Mouse (Mus musculus): Measurements from ENCODE around the gene Trim17. TPM values are rescaled to one million over a fixed set of nuclear protein-coding genes. Genes with fewer than 3 reads are reported as not detected.

The Trim17 gene
- total RNA-seq, 2 experiments from 2014 or later, result not detected

DNA sequence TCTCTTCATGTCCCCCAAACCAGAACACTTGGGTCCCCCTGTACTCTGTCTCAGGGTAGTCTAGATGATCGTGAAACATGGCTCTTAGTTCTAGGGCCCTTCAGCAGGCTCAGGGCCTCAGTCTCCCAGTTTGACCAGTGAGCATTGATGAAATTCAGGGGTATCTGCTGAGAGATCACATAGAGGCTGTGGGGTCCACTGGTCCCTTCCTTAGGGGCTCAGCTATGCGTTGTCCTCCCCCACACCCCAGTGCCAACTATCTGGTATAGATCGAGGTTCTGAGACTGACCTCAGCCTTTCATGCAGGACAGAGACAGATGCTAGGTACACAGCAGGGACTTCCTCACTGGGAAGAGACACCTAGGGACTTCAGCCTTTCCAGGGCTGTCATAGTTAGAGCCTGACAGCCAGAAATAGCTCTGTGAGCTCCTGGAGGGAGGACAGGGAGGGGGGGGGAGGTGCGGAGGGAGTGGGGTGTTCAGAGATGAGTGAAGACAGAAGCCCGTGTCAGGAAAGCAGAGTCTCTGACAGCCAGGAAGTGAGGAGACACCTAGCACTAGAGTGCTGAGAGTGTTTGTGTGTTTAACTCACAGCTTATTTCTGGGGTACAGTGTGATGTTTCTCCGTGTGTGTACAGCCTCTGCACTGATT lies 29.3 kb downstream of the Trim17 start:
- ATAC-seq (replicated peaks; ENCODE audit: low FRiP score, low TSS enrichment, poor library complexity, severe bottlenecking), result no peak

DNA sequence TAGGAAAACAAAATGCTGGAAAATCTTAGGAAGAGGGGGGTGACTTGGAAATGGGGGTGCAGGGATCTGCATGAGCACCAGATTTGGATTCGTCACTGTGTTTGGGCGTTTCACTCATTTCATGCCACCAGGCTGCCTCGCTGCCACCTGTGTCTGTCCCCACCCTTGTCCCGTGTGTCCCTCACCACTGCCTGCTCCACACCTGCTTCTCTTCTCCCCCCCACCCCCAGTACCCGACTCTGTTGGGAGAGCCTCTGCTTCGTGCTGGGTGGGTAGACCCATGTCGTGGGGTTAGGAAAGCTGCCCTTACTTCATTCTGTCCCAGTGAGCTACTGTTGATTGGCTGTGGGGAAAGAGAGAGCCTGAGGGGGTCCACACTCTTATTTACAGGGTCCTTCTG lies 30.2 kb downstream of the Trim17 start:
- no peak for ATAC-seq (replicated peaks; ENCODE audit: low FRiP score, low TSS enrichment, poor library complexity, severe bottlenecking)

DNA sequence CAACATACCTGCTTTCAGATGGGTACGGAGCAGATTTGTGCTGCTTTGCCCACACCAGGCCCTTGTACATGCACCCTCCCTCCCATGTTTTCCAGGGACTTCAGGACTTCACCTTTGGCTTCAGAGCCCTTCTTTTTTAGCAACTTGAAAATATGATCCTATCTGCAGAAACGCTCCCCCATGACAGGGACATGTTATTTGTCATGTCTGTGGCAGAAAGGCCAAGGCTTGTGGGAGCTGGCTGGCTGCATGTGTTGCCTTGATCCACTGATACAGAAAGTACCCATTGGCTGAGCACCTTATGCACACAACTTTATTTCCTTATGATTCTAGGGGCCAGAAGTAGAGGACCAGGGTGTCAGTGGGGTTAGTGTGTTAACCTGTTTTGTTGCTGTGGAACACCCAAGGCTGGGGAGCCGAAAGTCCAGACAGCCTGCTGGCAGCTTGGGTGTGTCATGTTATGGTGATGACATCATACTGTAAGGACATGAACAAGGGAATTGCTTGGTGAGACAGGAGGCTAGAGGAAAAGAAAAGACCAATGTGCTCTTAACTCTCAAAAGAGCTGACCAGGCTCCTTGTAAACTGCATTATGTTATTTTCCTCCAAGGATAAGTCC lies 30.9 kb downstream of the Trim17 start:
- no peak for ATAC-seq (replicated peaks; ENCODE audit: low FRiP score, low TSS enrichment, poor library complexity, severe bottlenecking)

DNA sequence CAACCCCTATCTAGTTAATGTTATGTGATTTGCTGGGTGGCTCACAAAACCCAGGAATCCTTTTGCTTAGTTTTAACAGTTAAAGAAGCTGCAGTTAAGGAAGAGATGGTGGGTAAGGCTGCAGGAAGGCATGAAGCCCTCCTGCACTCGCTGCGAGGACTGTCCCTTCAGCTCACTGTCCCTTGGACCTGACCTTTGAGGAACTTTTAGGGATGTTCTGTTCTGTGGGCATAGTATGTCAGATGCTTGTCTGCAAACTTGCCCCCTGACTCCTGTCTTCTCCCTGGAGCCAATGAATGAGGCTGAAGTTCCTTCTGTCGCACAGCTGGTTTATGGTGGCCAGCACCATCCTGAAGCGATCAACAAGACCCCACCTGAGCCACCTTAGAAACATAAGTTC lies 34.7 kb downstream of the Trim17 start:
- no peak for ATAC-seq (replicated peaks; ENCODE audit: low FRiP score, low TSS enrichment, poor library complexity, severe bottlenecking)

DNA sequence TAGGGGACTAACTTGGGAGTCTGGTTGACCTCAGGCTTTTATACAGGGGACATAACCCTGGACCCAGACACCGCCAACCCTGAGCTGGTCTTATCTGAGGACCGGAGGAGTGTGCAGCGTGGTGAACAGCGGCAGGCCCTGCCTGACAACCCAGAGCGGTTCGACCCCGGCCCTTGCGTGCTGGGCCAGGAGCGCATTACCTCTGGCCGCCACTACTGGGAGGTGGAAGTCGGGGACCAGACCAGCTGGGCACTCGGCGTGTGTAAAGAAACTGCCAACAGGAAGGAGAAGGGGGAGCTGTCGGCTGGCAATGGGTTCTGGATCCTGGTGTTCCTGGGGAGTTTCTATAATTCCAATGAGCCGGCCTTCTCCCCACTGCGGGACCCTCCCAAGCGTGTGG lies 35.7 kb downstream of the Trim17 start:
- ATAC-seq (replicated peaks; ENCODE audit: low FRiP score, low TSS enrichment, poor library complexity, severe bottlenecking), result no peak

DNA sequence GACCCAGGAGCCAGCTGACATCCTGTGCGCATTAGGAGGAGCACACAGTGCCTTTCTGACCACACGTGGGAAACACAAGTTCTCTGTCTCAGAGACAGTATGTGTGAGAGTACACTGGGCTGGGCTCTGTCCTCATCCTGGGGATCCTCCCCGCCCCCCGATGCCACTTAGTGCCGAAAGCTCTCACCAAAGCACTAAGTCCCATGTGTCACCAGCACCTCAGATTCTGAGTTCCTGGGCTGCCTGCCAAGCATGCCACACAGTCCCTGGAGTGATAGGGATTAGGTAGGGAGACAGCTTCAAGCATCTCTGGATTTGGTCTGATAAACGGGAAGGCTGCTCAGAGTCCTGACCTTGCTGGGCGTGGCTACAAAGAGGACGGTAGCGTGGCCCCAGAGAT lies 36.3 kb downstream of the Trim17 start:
- peak; percentile 9; the same call in 1 of the 2 replicates for ATAC-seq (replicated peaks; ENCODE audit: low FRiP score, low TSS enrichment, poor library complexity, severe bottlenecking)

DNA sequence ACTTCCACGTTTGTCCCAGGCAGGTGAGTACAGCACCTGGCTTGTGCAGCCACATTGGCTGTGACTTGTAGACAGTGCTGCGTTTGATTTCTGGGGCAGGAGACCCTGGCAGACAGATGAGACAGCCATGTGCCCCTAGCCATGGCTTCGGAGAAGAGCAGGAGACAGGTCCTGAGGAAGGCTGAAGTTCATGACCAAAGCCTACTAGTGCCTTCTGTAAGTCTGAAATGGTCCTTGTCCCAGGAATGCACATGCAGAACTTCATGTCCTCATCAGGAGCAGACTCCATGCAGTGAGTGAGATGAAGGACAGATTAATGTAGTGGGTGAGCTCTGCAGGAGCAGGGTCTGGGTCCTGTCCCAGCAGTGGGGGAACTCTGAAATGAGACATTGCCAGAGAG lies 37.4 kb downstream of the Trim17 start:
- ATAC-seq (replicated peaks; ENCODE audit: low FRiP score, low TSS enrichment, poor library complexity, severe bottlenecking), result no peak

DNA sequence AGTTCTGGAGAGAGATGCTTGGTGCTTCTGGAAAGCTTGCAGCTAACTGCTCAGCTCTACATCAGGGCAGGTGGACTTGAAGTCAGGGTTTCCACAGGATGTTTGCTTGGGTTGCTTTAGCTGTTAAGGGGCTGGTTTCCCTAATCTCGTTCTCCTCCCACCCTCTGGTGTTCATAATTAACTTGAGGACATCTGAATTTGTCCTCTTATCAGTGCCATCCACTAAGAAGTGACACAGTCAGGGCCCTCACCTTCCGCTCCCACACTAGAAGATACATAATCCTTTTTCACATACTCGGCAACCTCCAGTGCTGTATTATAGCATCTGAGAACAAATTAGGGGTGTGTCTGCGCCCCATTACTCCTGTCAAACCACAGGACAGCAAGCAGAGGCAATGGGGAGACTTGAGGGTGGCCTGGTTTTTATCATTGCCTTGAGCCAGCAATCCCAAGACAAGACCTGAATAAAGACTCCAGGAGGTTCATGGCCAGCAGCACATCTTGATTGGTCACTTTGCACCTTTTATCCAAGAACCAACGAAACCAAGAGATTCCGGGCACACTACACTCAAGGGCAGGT lies 38.7 kb downstream of the Trim17 start:
- ATAC-seq (replicated peaks; ENCODE audit: low FRiP score, low TSS enrichment, poor library complexity, severe bottlenecking), result peak; percentile 18; the same call in 1 of the 2 replicates

DNA sequence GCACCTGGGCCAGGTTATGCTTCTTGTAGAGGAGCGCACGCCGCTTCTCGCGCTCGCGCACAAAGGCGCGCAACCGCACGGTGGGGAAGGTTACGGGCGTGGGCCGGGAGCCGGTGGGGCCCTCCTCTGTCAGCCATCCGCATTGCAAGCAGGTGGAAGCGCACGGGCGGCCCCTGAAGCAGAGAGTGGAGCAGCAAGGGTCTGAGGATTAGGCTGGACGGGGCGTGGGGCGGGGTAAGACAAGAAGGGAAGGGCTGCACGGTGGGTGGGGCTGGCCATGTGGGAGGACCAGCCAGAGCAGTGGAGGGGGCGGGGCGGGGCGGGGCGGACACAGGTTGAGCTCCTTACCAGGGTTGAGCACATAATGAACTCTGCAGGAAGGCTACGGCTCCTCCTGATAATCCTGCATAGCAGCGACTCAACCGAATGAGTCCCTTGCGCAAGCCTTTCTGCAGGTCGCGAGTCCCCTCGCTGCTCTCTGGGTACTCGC lies 39.9 kb downstream of the Trim17 start:
- ATAC-seq (replicated peaks; ENCODE audit: low FRiP score, low TSS enrichment, poor library complexity, severe bottlenecking), result peak; percentile 40; the same call in 1 of the 2 replicates

DNA sequence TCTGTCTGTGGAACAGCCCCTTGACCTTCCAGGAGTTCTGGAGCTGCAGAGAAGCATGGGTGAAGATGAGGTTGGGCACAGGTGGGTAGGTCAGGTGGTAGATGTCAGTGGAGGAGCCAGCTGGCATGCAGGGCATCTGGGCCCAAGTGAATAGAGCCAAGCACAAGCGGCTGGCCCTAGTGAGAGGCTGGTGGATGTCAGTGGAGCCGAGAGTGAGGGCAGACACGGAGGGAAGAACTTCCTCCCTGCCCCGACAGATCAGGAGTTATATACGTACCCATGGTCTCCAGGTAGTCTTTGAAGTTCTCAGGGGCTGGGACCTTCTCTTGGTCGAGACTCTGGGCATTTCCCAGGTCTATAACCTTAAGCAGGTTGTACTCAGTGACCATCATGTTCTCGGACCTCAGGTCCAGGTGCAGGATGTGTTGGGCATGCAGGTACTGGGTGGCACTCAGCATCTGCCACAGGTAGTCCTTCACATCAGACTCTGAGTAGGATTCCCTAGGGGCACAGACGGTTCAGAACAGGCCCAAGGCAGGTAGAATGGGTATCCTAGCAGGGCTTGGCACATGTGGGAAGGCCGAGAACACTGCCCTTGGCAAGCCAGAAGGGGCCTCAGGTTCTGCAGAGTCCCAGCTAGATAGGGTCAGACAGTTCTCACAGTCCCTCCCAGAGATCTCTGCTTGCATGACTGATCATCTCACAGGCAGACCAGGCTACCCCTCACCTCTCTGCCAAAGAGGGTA lies 40.7 kb downstream of the Trim17 start:
- ATAC-seq (replicated peaks; ENCODE audit: low FRiP score, low TSS enrichment, poor library complexity, severe bottlenecking), result no peak

DNA sequence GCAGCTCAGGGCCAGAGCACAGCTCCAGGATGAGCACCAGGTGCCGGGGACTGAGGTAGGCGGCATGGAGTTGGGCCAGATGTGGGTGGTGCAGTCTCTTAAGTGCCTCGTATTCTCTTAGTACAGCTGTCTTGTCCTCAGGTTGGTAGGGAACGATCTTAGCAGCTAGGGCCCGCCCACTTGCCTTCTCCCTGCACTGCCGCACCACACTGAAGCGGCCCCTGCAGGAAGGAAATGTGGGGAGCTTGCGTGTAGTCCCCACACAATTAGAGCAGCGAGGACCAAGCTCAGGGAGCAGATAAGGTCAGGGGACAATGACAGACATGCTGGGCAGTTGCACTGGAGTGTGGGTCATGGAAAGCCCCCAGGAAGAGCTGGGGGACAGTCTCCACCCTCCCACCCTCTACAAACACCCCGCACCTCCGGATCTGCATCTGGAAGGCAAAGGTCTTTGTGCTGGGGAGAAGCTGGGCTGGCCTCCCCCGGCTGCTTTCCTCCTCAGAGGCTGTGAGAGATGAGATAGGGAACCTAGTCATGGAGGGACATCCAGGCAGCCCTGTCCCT lies 41.4 kb downstream of the Trim17 start:
- peak; percentile 35 for ATAC-seq (replicated peaks; ENCODE audit: low FRiP score, low TSS enrichment, poor library complexity, severe bottlenecking)

DNA sequence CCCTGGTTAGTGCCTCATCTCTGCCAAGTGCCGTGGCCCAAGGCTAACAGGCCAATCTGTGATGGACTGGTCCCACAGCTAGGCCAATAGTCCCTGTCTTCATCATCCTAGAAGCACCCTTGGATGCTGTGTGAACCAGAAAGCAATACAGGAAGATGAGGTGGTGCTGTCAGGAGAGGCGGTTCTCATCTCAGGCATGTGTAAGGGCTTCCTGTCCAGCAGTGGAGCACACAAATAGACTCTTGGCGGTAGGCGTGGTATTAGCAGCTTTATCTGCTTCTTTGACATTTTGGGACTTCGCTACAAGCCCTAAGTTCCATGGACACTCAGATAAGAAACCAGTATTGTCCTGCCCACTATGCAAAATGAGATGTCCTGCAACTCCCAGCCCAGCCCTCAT lies 43.1 kb downstream of the Trim17 start:
- no peak for ATAC-seq (replicated peaks; ENCODE audit: low FRiP score, low TSS enrichment, poor library complexity, severe bottlenecking)

DNA sequence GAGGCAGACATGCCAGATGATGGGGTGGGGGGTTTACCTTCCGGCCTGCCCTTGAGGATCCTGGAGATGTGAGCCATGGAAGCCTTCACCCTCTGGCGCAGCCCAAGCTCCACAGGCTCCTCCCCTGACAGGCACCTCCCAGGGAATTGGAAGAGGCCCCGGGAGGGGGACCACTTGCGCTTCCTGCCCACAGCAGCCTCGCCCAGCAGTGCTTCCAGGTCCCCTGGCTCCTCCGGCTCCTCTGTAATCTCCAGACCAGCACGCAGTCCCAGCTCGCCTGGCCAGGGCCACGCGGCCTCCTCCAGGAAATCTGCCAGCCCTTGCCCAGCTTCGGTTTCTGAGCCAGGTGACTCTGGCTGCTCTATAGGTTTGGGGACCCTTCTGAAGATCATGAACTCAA lies 44.7 kb downstream of the Trim17 start:
- no peak for ATAC-seq (replicated peaks; ENCODE audit: low FRiP score, low TSS enrichment, poor library complexity, severe bottlenecking)

DNA sequence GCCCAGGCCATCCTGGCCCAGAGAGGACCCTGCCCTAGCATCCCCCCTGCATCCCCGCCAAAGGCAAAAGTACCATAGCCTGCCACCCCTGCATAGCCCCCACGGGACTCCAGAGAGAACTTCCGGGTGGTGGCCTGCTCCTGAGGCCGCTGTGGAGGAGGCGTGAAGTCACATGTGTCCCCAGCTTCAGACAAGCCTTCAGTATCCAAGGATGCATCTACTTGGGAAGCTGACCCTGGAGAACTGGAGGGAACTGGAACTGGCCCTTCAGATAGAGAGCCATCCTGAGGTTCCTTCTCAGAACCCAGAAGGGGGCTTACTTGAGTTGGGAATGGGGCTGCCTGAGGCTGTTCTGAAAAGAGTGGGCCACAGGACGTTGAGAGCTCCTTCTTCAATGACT lies 45.3 kb downstream of the Trim17 start:
- no peak for ATAC-seq (replicated peaks; ENCODE audit: low FRiP score, low TSS enrichment, poor library complexity, severe bottlenecking)

DNA sequence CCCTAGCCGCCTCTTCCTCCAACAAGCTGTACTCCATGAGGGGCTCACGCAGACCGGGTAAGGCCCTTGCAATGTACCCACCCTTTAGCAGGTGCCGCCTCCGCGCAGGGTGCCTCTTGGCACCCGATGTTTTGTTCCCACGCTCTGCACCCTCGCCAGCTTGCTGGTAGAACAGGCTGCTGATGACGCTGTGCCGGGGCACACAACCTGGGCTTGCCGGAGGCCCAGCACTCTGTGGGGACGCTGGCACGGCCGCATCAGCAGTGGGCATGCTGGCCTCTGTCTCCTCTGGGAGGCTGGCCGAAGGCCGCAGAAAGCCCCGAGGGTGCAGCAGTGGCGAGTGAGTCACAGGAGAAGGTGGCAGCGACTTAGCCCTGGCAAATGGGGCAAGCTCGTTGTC lies 46.1 kb downstream of the Trim17 start:
- no peak for ATAC-seq (replicated peaks; ENCODE audit: low FRiP score, low TSS enrichment, poor library complexity, severe bottlenecking)

DNA sequence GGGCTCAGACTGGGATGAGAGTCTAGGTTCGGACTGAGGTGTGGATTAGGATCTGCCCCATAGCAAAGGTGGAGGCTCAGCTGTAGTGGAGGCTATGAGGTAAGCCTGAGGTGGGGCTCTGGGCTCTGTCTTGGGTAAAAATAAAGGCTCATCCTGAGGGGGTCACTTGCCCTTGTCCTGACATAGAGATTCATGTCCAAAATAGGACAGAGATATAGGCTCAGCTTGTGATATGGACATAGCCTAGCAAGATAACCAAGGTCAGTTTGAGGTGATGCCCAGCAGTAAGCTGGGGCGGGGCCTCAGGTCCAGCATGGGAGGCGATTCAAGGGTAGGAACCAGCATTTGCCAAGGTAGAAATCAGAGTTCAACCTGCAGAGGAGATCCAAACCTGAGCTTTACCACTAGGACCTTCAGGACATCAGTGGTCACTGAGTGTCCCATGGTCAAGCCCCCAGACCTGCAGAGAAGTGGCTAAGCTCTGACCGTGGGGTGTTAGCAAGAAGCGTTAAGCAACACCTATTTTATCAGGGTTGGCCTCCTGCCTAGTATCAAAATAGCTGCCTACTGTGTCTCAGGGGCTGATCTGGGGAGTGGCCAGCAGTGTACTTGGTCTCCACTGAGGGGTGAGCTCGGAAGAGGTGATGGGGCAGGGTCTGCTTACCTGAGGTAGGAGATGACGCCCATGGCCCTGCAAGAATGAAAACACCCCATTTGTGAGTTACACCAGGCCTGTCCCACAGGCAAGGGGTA lies 48.0 kb downstream of the Trim17 start:
- ATAC-seq (replicated peaks; ENCODE audit: low FRiP score, low TSS enrichment, poor library complexity, severe bottlenecking), result no peak

DNA sequence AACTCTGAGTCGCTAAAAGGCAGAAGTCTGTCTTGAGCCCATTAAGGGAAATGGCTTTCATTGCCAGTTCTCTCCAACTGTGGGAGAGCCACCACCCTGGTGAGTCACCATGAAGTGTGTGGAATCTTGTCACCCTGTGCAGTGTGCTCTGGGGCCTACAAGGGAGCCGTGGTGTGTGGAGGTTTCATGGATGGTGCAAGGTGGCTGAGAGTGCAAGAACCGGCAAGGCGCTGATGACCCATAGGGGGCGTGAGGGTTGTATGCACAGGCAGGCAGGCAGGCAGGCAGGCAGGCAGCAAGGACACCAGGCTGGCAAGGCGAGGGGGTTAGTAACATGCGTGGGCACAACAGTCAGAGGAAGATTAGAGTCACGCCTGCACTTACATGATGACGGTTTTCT lies 60.6 kb downstream of the Trim17 start:
- peak; percentile 64 for ATAC-seq (replicated peaks; ENCODE audit: low FRiP score, low TSS enrichment, poor library complexity, severe bottlenecking)
